Mouse (Mus musculus) thymus, postnatal 25 days (tissue): Measurements from ENCODE around the gene Parp9.

Experiments used
- DNase-seq: peaks from one replicate; pipeline ENCODE4 v3.0.0; 2022

Parp9 gene

DNA sequence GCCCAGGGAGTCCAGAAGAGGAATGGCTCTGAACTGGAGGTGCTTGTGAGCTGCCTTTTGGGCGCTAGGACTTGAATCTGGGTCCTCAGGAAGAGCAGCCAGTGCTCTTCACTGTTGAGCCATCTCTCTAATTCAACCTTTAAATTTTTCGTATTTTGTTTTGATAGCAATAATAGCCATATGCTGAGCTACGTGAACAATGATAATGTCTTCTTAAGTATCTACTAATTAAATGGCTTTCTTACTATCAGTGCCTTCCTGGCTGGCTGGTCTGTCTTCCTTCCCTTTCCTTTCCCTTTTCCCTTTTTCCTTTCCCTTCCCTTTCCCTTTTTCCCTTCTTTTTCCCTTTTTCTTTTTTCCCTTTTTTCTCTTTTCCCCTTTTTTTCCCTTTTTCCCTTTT lies 70.1 kb downstream of the Parp9 start:
- DNase-seq, result no peak

- DNase-seq, result no peak
Measured at GRCm38 (mm10) chr16:36016335-36016734, 78.1 kb downstream of the Parp9 start.
